Mouse (Mus musculus) retina, postnatal 1 day (tissue): ENCODE measurements around the gene Txlna.

ENCODE experiments used
- DNase-seq: peaks from one replicate; pipeline ENCODE4 v3.0.0-alpha.2; 2012

The Txlna gene

DNA sequence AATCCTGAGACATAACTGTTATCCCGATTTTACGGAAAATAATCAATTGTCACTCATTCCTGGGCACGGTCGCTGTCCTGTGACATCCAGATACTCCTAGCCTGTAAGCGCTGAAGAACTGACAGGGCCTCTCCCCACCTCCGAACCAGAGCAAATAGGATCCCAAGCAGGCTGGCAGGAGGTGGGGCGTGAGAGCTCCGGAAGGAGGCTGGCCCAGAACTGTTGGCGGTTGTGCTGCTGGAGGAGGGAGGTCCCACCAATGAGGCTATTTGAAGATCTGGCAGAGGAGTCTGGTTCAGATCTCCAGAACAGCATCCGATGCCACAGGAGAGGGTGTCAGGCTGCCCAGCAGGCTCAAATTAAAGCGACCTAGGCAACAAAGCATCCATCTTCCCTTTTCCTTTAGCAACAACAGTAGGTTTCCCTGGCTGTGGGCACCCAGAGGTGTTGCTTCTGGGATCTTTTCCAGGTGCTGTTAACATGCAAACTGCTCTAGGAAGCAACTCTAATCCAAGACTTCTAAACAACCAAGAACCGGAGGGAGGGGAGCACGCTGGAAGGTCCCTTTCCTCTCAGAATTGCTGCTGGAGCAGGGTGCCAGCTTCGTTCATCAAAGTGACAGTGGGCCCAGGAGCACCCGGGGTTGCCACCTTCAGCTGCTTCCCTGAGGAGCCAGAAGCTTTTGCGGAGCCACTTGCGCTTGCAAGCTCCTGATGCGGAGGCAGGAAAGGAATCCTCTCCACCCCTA, 16.4 kb downstream of the Txlna start:
- peak; percentile 94 for DNase-seq

DNA sequence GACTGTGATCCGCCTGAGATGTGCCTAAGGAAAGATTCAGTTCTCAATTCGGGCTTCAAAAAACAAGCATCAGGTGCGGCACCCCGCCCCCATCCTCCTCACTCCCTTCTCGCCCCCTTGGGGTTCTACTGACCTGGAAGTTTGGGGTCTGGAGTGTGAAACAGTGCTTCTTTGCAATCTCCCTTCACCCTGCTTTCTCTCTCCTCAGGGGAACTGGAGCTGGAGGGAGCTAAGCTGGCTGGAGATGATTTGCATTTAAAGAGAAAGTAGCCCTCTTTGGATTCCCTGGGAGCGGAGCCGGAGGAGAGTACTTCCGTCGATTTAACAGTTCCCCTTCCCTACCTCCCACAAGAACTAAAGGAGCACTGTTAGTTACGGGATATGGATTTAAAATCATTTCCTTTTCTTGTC, 17.2 kb downstream of the Txlna start, which contains the start of gene Ccdc28b:
Ccdc28b (minus strand) TSS at position 267 of the 411 bp plus-strand sequence.
- peak; percentile 78 for DNase-seq

- DNase-seq, result no peak
Observed at GRCm38 (mm10) chr4:129622803-129623535, 17.9 kb downstream of the Txlna start.

GRCm38 (mm10) chr4:129622120-129622802, 18.6 kb downstream of the Txlna start:
- DNase-seq, result no peak

- DNase-seq, result no peak
Observed at GRCm38 (mm10) chr4:129621283-129621841, 19.5 kb downstream of the Txlna start.

DNA sequence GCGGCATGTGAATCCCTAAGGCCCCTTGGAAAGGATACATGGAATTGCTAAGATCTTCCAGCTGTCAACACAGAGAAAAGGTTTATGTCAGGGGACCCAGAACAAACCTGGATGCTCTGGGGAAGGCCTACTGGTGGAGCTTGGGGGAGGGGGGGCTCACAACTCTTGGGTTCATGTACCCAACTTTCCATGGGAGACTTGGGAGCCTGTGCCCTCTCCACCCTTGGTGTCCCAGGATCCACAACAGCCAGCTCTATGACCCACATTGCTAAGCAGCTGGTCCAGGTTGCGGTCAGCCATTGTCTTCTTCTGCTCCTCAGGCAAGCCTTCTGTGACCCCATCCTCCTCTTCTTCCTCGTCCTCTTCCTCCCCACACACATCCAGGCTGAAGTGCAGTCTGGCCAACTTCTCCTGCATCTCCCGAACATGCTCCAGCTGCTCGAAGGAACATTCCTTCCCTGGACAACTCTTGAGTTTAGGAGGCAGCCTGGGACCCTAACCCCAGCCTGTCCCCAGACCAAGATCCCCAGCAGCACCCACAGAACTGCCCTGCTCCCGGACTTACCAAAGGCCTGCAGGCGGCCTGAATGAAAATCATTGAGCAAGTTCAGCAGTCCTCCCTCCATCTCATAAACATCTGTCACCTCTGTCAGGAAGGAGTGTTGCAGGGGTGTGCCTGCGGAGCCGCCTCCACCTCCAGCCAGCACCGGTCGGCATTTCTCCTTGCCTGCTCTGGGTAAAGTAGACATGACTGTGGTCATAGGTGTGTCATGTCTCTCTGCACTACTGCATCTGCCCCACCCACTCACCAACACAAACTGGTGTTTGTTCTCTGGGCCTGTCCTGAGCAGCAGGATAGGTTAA, 20.2 kb downstream of the Txlna start:
- no peak for DNase-seq

DNA sequence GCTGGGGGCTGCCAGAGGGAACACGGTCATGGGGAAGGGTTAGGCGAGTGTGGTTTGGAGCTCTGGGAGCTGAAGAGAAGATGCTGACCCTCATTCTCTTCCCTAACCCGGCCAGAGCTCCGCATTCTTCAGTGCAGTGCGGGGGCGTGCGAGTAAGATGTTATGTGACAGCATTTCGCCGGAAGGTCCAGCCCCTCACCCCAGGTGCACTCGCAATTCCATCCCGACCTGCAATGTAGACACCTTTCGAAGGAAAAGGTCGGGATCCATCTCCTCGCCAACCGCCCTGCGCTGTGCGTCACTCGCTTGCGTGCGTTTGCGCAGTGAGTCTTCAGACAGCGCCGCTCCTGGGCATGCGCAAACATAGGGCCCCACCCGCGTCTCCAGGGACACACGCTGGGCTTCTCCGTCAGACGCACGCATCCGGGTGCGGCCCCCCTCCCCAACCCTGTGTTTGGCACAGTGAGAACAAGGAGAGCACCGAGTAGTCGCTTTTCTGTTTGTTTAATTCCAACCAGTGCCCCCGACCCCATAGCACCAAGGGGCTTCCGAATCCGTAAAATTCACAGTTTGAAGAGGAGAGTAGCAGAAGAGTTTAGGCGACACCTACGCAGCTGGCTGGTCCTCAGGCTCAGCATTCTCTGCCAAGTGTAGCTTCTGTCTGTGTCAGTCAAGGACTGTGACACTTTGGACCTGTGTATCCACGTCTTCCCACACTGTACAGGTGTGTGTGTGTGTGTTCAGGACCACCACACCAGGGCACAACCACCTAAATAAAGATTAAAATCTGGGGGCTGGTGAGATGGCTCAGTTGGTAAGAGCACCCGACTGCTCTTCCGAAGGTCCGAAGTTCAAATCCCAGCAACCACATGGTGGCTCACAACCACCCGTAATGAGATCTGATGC, 21.8 kb downstream of the Txlna start, which contains the start of gene Iqcc:
Iqcc (minus strand) TSS at position 314 of the 906 bp plus-strand sequence.
- peak; percentile 95 for DNase-seq

DNA sequence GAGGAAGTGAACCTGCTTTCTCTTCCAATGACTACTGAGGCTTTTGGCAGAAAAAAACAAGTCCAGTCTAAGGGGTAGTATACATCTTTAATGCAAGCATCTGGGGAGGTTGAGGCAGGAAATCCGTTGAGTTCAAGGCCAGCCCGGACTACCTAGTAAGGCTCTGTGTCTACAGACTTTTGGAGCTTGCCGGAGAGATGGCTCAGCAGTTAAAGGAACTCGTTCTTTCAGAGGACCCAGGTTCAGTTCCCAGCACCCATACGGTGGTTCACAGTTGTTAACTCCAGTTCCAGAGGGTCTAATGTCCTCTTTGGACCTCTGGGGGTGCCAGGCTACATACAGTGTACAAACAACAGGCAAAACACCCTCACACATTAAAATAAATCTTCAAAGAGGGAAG, 22.8 kb downstream of the Txlna start:
- no peak for DNase-seq

DNA sequence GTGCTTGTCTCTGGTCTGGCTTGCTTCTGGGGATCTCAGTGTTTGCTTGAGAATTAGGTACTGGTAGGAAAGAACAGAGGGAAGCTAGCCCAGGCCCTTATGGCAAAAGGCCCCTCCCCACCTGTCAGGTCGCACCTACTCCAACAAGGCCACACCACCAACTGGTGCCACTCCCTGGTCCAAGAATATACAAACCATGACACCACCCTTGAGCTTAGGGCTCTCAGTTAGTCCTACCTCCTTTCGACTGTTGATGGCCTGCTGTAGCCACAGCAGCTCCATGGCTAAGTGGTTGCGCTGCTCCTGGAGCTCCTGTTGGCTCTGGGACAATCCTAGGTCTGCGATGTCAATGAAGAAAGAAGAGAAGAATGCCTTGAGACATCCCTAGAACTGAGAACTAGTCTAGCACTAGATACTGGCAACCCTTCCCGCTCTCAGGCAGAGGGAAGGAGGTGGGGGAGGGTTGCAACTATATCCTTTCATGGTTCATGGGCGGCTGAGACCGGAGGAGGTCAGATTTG, 23.7 kb downstream of the Txlna start:
- DNase-seq, result no peak

GRCm38 (mm10) chr4:129616631-129617030, 24.2 kb downstream of the Txlna start:
- DNase-seq, result no peak

DNA sequence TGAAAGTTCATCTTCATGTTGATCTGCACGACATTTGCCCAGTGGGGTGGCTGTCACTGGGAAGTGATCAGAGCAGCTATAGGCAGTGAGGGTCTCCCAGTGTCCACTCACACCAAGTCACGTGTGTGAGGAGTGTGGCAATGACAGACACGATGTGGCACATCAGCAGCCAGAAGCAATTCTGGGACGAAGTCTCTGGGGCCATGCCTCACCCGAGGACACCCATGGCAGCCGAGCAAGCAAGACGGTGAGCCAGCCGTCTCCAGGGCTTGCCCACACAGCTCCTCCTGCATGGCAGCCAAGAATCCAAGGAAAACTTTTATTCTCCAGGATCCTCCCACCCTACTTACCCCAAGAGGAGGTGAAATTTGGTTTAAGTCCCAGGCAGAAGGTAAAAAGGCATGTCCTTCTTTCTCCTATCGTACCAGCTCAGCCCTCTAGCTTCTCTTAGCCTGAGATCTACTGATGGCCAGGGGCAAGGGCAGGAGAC, 25.0 kb downstream of the Txlna start:
- no peak for DNase-seq

- DNase-seq, result no peak
Observed at GRCm38 (mm10) chr4:129614093-129614492, 26.8 kb downstream of the Txlna start, which contains the start of gene Dcdc2b. Gene Dcdc2b (minus strand): TSS chr4:129614257.

DNA sequence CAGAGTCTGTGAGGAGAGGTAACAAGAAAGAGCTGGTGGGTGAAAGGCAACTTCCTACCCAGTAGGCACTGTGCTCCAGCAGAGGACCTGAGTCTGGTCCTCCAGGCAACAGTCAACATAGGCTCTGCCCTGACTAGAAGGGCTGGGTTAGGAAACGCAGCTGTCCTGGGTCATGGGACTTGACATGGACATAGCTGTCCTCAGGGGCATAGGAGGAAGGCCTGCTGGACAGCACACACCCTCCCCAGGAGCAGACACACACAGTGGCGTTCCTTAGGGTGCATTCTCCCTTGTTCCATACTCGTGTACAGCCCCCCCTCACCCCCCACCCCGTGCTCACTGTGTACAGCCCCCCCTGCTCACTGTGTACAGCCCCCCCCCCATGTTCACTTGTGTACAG, 30.4 kb downstream of the Txlna start:
- DNase-seq, result no peak

- DNase-seq, result no peak
Observed at GRCm38 (mm10) chr4:129610026-129610425, 30.8 kb downstream of the Txlna start.

DNA sequence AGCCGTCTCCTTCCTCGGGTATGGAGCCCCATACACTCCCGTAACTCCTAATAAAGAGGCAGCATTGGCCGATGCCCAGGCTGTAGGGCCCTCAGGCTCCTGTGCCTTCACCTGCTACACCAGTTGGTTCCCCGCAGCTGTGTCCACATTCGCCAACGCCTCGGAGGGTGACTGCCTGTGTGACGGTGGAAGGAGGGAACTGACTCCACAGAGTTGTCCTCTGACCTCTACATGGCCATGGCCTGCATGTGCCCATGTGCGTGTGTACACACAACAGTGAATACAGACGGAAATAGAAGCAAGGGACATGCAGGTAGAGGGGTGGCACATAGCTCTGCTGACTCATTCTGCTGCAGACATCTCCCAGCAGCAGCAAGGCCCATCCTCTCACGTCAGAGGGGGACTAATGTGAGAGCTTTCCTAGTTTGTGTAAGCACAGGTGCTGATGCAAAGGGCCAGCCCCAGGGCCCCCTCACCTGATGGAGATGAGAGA, 31.7 kb downstream of the Txlna start:
- DNase-seq, result no peak

- DNase-seq, result peak; percentile 90
Observed at GRCm38 (mm10) chr4:129608426-129609025, 32.3 kb downstream of the Txlna start.

- peak; percentile 92 for DNase-seq
Observed at GRCm38 (mm10) chr4:129600233-129601158, 40.4 kb downstream of the Txlna start, which contains the start of the genes Eif3i and Tmem234. Gene Eif3i (minus strand): TSS chr4:129600648. Gene Tmem234 (plus strand): TSS chr4:129600668.

- DNase-seq, result no peak
Observed at GRCm38 (mm10) chr4:129588865-129589264, 52.0 kb downstream of the Txlna start.

DNA sequence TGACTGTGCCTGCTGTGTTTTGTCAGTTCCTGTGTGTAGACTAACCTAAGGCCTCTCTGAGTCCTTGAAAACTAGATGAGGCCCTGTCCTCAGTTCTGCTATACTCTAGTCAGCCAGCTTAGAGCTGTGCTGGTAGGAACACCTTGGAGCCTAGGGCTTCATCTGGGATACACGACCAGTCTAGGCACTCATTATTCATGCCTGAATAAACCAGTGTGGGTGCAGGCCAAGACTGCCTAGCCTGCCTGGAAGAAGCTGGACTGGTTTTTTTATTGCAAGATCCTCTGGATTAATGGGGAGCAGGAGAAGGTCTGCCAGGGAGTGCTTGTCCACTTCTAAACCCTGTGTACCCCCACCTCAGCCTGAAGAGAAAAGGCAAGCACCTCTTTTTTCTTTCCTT, 53.9 kb downstream of the Txlna start:
- no peak for DNase-seq
